Mouse (Mus musculus) macrophage (primary cell): ENCODE measurements at regions not wholly inside any gene's neighbourhood (a gene's known extent, or its start where the extent isn't known, plus 50 kb on each side); places are given as distances from the start of the nearest gene placed in this dataset.

Experiments used
- H3K27ac ChIP-seq: fragments of 350-480 bp; formaldehyde crosslinking; 2 replicates; pipeline ENCODE4 v1.9.0; 2021
- H3K36me3 ChIP-seq: fragments of 350-480 bp; formaldehyde crosslinking; 2 replicates; pipeline ENCODE4 v1.9.0; 2021; ENCODE audit errors: inconsistent target
- H3K4me3 ChIP-seq: fragments of 350-480 bp; formaldehyde crosslinking; 2 replicates; pipeline ENCODE4 v1.9.0; 2021; ENCODE audit errors: inconsistent target
- H3K79me2 ChIP-seq: fragments of 350-480 bp; formaldehyde crosslinking; 2 replicates; pipeline ENCODE4 v1.9.0; 2021; ENCODE audit errors: inconsistent target
- WGBS: methylation state at CpG from one replicate; pipeline ENCODE4 v1.1.7; 2026; ENCODE audit warnings: inconsistent platforms; ENCODE audit not compliant: missing documents; 5-methylcytosine and 5-hydroxymethylcytosine counted together

GRCm38 (mm10) chr13:80946034-80946433 is 62.9 kb downstream of the Arrdc3 start:
- H3K36me3 ChIP-seq: no peaks in the 10 kb centered on the region
- no peaks in the 10 kb centered on the region for H3K79me2 ChIP-seq
- H3K27ac ChIP-seq: no peak overlapping the region
- H3K4me3 ChIP-seq: no peak overlapping the region

GRCm38 (mm10) chr13:80947705-80948104 is 64.5 kb downstream of the Arrdc3 start:
- Histone ChIP-seq H3K36me3 (no peaks in the 10 kb centered on the region), H3K27ac (no peak overlapping the region), H3K79me2 (no peaks in the 10 kb centered on the region), H3K4me3 (no peak overlapping the region)
- 90% methylated on average over 6 of the region's 6 CpGs for WGBS

GRCm38 (mm10) chr13:80949133-80949697 is 66.0 kb downstream of the Arrdc3 start:
- 20% methylated on average over 6 of the region's 6 CpGs for WGBS
- H3K4me3 ChIP-seq: no peak overlapping the region
- peak overlapping the region; percentile 45 for H3K27ac ChIP-seq
- H3K79me2 ChIP-seq: no peaks in the 10 kb centered on the region
- H3K36me3 ChIP-seq: no peaks in the 10 kb centered on the region

- H3K79me2 ChIP-seq: no peaks in the 10 kb centered on the region
- H3K36me3 ChIP-seq: no peaks in the 10 kb centered on the region
- no peak overlapping the region for H3K4me3 ChIP-seq
- H3K27ac ChIP-seq: no peak overlapping the region
- WGBS: 100% methylated on average over 2 of the region's 2 CpGs
These were observed 67.1 kb downstream of the Arrdc3 start for GRCm38 (mm10) chr13:80950239-80950638.

GRCm38 (mm10) chr13:80950803-80951202 is 67.6 kb downstream of the Arrdc3 start:
- Histone ChIP-seq H3K36me3 (no peaks in the 10 kb centered on the region), H3K79me2 (no peaks in the 10 kb centered on the region), H3K4me3 (no peak overlapping the region), H3K27ac (no peak overlapping the region)
- 73% methylated on average over 3 of the region's 3 CpGs for WGBS

GRCm38 (mm10) chr13:80951327-80951726 is 68.1 kb downstream of the Arrdc3 start:
- Histone ChIP-seq H3K79me2 (no peaks in the 10 kb centered on the region), H3K36me3 (no peaks in the 10 kb centered on the region), H3K27ac (no peak overlapping the region), H3K4me3 (no peak overlapping the region)
- WGBS: 96% methylated on average over 2 of the region's 3 CpGs

GRCm38 (mm10) chr13:80952851-80953250 is 69.7 kb downstream of the Arrdc3 start:
- Histone ChIP-seq H3K79me2 (no peaks in the 10 kb centered on the region), H3K27ac (0 out of 2 replicates have a peak overlapping the region, but pooled peaks have one; percentile 0), H3K4me3 (no peak overlapping the region), H3K36me3 (no peaks in the 10 kb centered on the region)
- WGBS: 62% methylated on average over 4 of the region's 4 CpGs

GRCm38 (mm10) chr13:80954059-80954645 is 71.0 kb downstream of the Arrdc3 start:
- Histone ChIP-seq H3K4me3 (no peak overlapping the region), H3K79me2 (no peaks in the 10 kb centered on the region), H3K27ac (no peak overlapping the region), H3K36me3 (no peaks in the 10 kb centered on the region)
- 77% methylated on average over 6 of the region's 6 CpGs for WGBS

GRCm38 (mm10) chr13:80956966-80957365 is 73.8 kb downstream of the Arrdc3 start:
- Histone ChIP-seq H3K36me3 (no peaks in the 10 kb centered on the region), H3K4me3 (no peak overlapping the region), H3K79me2 (no peaks in the 10 kb centered on the region), H3K27ac (no peak overlapping the region)
- 80% methylated on average over 1 of the region's 1 CpGs for whole genome bisulfite sequencing

- H3K4me3 ChIP-seq: no peak overlapping the region
- WGBS: 98% methylated on average over 5 of the region's 6 CpGs
These were observed 74.4 kb downstream of the Arrdc3 start for GRCm38 (mm10) chr13:80957419-80958139.

GRCm38 (mm10) chr13:80959763-80960162 is 76.6 kb downstream of the Arrdc3 start:
- no peak overlapping the region for H3K27ac ChIP-seq
- H3K79me2 ChIP-seq: no peaks in the 10 kb centered on the region
- H3K36me3 ChIP-seq: no peaks in the 10 kb centered on the region
- 100% methylated on average over 1 of the region's 1 CpGs for WGBS
- H3K4me3 ChIP-seq: no peak overlapping the region

More at GRCm38 (mm10) chr13:80957419-80958139, 74.4 kb downstream of the Arrdc3 start:
- Histone ChIP-seq H3K27ac (no peak overlapping the region), H3K79me2 (no peaks in the 10 kb centered on the region), H3K36me3 (no peaks in the 10 kb centered on the region)

- no peak overlapping the region for H3K4me3 ChIP-seq
- H3K79me2 ChIP-seq: no peaks in the 10 kb centered on the region
- 69% methylated on average over 7 of the region's 7 CpGs for WGBS
- H3K36me3 ChIP-seq: no peaks in the 10 kb centered on the region
- H3K27ac ChIP-seq: 0 out of 2 replicates have a peak overlapping the region, but pooled peaks have one; percentile 9
These were observed 78.9 kb downstream of the Arrdc3 start for GRCm38 (mm10) chr13:80961985-80962617.

GRCm38 (mm10) chr13:80962789-80963590 is 79.8 kb downstream of the Arrdc3 start:
- no peaks in the 10 kb centered on the region for H3K36me3 ChIP-seq
- WGBS: 14% methylated on average over 40 of the region's 51 CpGs
- no peaks in the 10 kb centered on the region for H3K79me2 ChIP-seq
- peak overlapping the region; percentile 39 for H3K27ac ChIP-seq
- no peak overlapping the region for H3K4me3 ChIP-seq

GRCm38 (mm10) chr13:80963591-80963940 is 80.4 kb downstream of the Arrdc3 start:
- H3K79me2 ChIP-seq: no peaks in the 10 kb centered on the region
- H3K36me3 ChIP-seq: no peaks in the 10 kb centered on the region
- WGBS: 94% methylated on average over 11 of the region's 11 CpGs
- no peak overlapping the region for H3K4me3 ChIP-seq
- H3K27ac ChIP-seq: no peak overlapping the region
